Mouse (Mus musculus) forebrain, embryonic 14.5 days (tissue): Measurements from ENCODE around the gene Phgr1. TPM values are rescaled to one million over a fixed set of nuclear protein-coding genes. Genes with fewer than 3 reads are reported as not detected.

Source experiments
- ATAC-seq: fragments of 200-750 bp; cut with Nextera tagmentation; 2 replicates; pipeline ENCODE4 v1.8.0; 2017; ENCODE audit warnings: mild to moderate bottlenecking, moderate library complexity
- DNase-seq: peaks from one replicate; pipeline ENCODE4 v3.0.0-alpha.2; 2015; ENCODE audit warnings: low spot score
- H3K27ac ChIP-seq: fragments of 300-500 bp; sonication (generic); 2 replicates; pipeline ENCODE4 v1.5.1; 2014; ENCODE audit warnings: low read depth, mild to moderate bottlenecking, control low read depth, low read length, moderate library complexity
- H3K27me3 ChIP-seq: fragments of 300-500 bp; sonication (generic); replicated peaks from 2 replicates; pipeline ENCODE4 v1.6.1; 2014; ENCODE audit warnings: low read length, control low read depth, mixed read lengths; ENCODE audit not compliant: control insufficient read depth, insufficient read depth
- H3K36me3 ChIP-seq: fragments of 300-500 bp; sonication (generic); 2 replicates; pipeline ENCODE4 v1.6.1; 2014; ENCODE audit warnings: low read length, control low read depth; ENCODE audit not compliant: control insufficient read depth, insufficient read depth
- H3K4me1 ChIP-seq: fragments of 300-500 bp; sonication (generic); 2 replicates; pipeline ENCODE4 v1.6.1; 2014; ENCODE audit warnings: antibody characterized with exemption, low read length, control low read depth; ENCODE audit not compliant: control insufficient read depth, insufficient read depth
- H3K4me2 ChIP-seq: fragments of 300-500 bp; sonication (generic); 2 replicates; pipeline ENCODE4 v1.6.1; 2014; ENCODE audit warnings: mild to moderate bottlenecking, control low read depth, low read length
- H3K4me3 ChIP-seq: fragments of 300-500 bp; sonication (generic); 2 replicates; pipeline ENCODE4 v1.5.1; 2014; ENCODE audit warnings: low read depth, low read length, control low read depth
- H3K9ac ChIP-seq: fragments of 300-500 bp; sonication (generic); 2 replicates; pipeline ENCODE4 v1.6.1; 2014; ENCODE audit warnings: mild to moderate bottlenecking, low read length, control low read depth, moderate library complexity
- H3K9me3 ChIP-seq: fragments of 300-500 bp; sonication (generic); replicated peaks from 2 replicates; pipeline ENCODE4 v1.6.1; 2016; ENCODE audit warnings: low read length, control low read depth, mixed read lengths; ENCODE audit not compliant: control insufficient read depth
- WGBS: fragments of 180-500 bp; shearing (Covaris S2); extraction: QIAGEN DNeasy Blood & Tissue Kit; methylation state at CpG from one replicate; pipeline ENCODE4 v1.1.7; 2014; 5-methylcytosine and 5-hydroxymethylcytosine counted together
- polyA plus RNA-seq: library from polyadenylated mRNA; unstranded; fragments of >200 nt; fragmentation: Nextera tagmentation; extraction: Ambion mirVana; gene quantifications from 2 replicates; pipeline ENCODE4 v1.2.1, GENCODE M21; 2014

Gene Phgr1
- polyA plus RNA-seq, 1 experiment from 2014 or later = not detected

DNA sequence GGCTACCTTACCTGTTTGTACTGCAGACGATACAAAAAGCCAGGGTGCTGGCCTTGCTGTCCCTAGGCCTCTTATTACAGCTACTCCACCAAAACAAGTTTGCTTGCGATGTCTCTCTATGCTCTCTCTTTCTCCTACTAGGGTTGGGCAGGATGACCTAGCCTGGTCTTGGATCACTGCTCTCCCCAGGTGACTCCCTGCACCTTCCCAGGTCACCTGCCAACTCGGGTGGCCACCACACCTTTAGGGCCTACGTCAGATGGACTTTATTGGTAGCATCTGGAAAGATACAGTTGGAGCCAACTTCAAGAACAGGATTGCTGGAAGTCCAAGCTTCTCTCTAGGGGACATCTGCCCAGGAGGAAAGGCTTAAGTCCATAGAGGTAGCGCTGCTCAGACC, 7.7 kb upstream of the Phgr1 start:
- DNase-seq (no peak), ATAC-seq (no peak)
- no peaks in the 10 kb centered on the region for H3K36me3 ChIP-seq
- no peak overlapping the region for H3K9ac ChIP-seq
- H3K4me3 ChIP-seq = no peak overlapping the region
- no peaks in the 10 kb centered on the region for H3K9me3 ChIP-seq
- H3K27me3 ChIP-seq = no peaks in the 10 kb centered on the region
- no peak overlapping the region for H3K27ac ChIP-seq
- no peak overlapping the region for H3K4me2 ChIP-seq
- 91% methylated on average over 5 of the region's 5 CpGs for WGBS
- H3K4me1 ChIP-seq = peaks cover 27% of the 10 kb centered on the region

DNA sequence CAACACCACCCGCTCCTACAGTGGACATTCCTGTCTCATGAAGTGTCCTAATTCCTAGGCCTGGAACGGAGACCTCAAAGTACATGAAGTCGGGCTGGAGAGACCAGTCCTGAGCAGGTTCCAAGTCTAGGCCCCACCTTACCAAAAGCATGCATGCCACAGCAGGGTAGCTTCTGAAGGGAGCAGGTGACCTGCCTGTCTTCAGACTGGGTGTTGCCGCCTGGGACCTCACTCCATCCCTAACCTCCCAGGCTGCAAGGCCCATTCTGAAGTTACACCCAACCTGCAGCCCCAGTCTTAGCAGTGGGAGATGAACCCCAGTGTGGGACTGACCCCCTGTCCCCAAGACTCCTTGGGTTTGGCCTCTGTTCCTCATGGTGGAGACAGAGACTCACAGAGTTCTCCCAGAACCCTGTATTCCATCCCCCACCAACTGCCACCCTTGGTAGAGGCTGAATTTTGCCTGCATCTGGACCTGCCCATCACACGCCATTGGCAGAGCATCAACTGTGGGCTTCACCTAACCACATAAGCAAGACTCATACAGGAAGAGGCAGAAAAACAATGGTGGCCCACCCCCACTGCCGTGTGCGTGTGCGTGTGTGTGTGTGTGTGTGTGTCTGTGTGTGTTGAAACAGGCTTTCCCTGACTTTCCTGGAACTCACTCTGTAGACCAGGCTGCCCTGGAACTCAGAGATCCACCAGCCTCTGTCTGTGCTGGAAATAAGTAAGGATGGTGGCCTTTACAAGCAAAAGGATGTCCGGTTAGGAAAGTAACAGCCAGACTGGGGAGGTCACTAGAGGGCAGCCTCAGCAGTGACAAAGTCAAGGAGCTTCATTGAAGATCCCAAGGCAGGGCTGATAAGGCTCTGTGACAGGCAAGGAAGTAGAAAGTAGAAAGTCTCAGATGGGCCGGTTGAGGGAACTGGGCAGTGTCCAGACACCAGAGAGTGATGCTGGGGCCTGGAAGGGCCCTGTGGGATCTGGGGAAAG, 6.2 kb upstream of the Phgr1 start:
- H3K27ac ChIP-seq = no peak overlapping the region
- DNase-seq = no peak
- no peaks in the 10 kb centered on the region for H3K9me3 ChIP-seq
- H3K4me2 ChIP-seq = no peak overlapping the region
- no peaks in the 10 kb centered on the region for H3K27me3 ChIP-seq
- H3K9ac ChIP-seq = no peak overlapping the region
- no peak for ATAC-seq
- 75% methylated on average over 10 of the region's 10 CpGs for WGBS
- H3K4me3 ChIP-seq = no peak overlapping the region
- H3K36me3 ChIP-seq = no peaks in the 10 kb centered on the region
- peaks cover 18% of the 10 kb centered on the region for H3K4me1 ChIP-seq

DNA sequence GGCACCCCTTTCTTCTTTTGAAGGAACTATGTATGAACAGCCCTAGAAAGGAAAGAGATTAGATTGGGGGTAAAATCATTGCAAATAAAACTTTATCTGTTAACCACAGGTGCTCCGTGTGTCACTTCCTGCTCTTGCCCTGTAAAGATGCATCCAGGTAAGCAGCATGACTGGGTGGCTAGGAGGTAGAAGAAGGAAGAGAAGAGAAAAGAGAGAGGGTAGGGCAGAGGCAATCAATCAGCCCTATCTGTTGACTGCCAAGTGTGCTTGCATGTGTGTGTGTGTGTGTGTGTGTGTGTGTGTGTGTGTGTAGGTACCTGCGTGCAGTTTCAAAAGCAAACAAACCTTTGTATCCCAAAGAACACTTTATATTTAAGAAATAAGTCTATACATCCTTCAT, 2.0 kb downstream of the Phgr1 start:
- ATAC-seq (no peak), DNase-seq (no peak)
- H3K27me3 ChIP-seq = no peaks in the 10 kb centered on the region
- no peaks in the 10 kb centered on the region for H3K9me3 ChIP-seq
- H3K4me3 ChIP-seq = no peak overlapping the region
- H3K9ac ChIP-seq = no peak overlapping the region
- H3K4me1 ChIP-seq = peaks cover 13% of the 10 kb centered on the region
- no peak overlapping the region for H3K4me2 ChIP-seq
- no peaks in the 10 kb centered on the region for H3K36me3 ChIP-seq
- no peak overlapping the region for H3K27ac ChIP-seq
- 81% methylated on average over 2 of the region's 2 CpGs for WGBS

DNA sequence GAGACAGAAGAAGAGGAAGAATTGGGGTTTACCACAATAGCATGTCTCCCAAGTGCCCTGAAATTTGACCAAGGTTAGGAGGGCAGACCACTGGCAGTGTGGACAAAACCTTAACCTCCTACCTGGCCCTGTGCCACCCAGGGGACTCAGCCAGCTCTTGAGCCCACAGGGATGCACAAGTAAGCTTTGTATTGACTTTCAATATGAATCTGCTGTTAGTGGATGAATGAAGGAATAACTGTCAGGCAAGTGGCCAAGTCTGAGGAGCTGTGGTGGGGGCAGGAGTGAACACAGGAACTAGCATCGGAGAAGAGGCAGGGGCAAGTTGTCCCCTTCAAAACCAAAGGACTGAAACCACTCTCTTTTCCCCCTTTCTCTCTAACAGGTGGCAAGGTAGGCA, 2.8 kb downstream of the Phgr1 start:
- Histone ChIP-seq H3K4me2 (no peak overlapping the region), H3K9me3 (no peaks in the 10 kb centered on the region), H3K4me3 (no peak overlapping the region), H3K27me3 (no peaks in the 10 kb centered on the region), H3K36me3 (no peaks in the 10 kb centered on the region), H3K4me1 (peaks cover 13% of the 10 kb centered on the region), H3K9ac (no peak overlapping the region), H3K27ac (peak overlapping the region; percentile 76)
- peak; percentile 42 for DNase-seq
- WGBS = 38% methylated on average over 1 of the region's 1 CpGs
- ATAC-seq = no peak

DNA sequence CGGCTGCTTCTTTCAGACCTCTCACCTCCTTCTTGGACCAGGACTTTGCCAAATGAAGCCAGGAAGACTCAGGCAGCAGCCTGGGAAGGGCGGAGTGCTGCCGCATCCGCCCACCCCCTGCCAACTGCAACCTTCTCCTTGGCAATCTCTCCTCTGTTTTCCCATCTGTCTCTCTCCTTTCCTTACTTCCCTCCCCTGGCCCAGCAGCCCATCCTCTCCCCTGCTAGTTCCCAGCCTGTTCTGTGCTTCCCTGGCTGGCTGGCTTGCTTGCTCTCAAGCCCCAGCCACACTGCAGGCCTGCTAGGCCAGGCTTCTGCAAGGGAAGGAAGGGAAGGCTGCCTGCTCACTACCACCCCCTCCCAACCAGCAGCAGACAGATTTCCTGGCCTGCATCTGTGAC, 3.3 kb downstream of the Phgr1 start:
- no peaks in the 10 kb centered on the region for H3K36me3 ChIP-seq
- H3K4me3 ChIP-seq = no peak overlapping the region
- DNase-seq (peak; percentile 72), ATAC-seq (peak; percentile 50; the same call in 1 of the 2 replicates)
- H3K4me1 ChIP-seq = peaks cover 13% of the 10 kb centered on the region
- H3K27ac ChIP-seq = peak overlapping the region; percentile 76
- H3K9me3 ChIP-seq = no peaks in the 10 kb centered on the region
- no peak overlapping the region for H3K9ac ChIP-seq
- 51% methylated on average over 3 of the region's 4 CpGs for WGBS
- H3K27me3 ChIP-seq = no peaks in the 10 kb centered on the region
- no peak overlapping the region for H3K4me2 ChIP-seq

DNA sequence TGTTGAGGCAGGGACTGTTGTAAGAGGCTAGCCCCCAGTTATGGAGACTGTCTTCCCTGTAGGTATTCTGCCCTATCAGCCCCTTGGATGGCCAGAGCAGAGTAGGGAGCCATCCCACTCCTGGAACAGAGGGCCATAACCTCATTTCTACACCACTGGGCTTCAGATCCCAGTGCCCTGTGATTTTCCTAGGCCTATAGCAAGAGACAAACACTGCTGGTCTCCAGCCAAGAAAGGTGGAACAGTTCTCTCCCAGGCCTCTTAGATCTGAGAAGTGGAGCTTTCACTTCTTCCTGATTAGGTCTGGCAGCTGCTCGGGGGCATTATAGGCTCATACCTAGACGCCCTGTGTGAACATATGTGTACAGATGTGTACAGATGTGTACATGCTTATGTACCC, 3.7 kb downstream of the Phgr1 start:
- H3K4me2 ChIP-seq = no peak overlapping the region
- DNase-seq = no peak
- no peak for ATAC-seq
- no peak overlapping the region for H3K9ac ChIP-seq
- H3K27ac ChIP-seq = peak overlapping the region; percentile 76
- H3K4me1 ChIP-seq = peaks cover 13% of the 10 kb centered on the region
- 60% methylated on average over 2 of the region's 2 CpGs for WGBS
- no peak overlapping the region for H3K4me3 ChIP-seq
- no peaks in the 10 kb centered on the region for H3K36me3 ChIP-seq
- no peaks in the 10 kb centered on the region for H3K9me3 ChIP-seq
- no peaks in the 10 kb centered on the region for H3K27me3 ChIP-seq

DNA sequence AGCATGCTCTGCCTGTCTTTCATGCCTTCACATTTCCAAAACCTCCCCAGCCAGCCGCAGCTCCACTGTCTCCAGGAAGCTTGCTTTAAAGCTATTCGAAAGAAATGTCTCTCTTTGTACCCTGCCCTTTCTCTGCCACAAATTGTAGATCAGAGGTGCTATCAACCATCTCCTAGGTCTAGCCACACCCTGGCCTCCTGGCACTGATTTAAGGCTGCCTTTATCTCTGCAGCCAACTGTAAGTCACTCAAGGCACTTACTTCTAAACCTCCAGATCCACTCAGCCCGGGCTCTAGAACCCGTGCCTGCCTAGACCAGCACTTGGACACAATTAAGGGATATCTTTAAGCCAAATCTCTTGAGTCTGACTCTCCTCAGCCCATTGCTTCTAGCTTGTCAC, 5.8 kb downstream of the Phgr1 start:
- H3K27me3 ChIP-seq = no peaks in the 10 kb centered on the region
- no peak overlapping the region for H3K4me3 ChIP-seq
- ATAC-seq (no peak), DNase-seq (no peak)
- H3K4me1 ChIP-seq = peaks cover 13% of the 10 kb centered on the region
- no peak overlapping the region for H3K4me2 ChIP-seq
- H3K9ac ChIP-seq = no peak overlapping the region
- H3K9me3 ChIP-seq = no peaks in the 10 kb centered on the region
- H3K27ac ChIP-seq = no peak overlapping the region
- H3K36me3 ChIP-seq = no peaks in the 10 kb centered on the region
- 84% methylated on average over 4 of the region's 4 CpGs for WGBS

DNA sequence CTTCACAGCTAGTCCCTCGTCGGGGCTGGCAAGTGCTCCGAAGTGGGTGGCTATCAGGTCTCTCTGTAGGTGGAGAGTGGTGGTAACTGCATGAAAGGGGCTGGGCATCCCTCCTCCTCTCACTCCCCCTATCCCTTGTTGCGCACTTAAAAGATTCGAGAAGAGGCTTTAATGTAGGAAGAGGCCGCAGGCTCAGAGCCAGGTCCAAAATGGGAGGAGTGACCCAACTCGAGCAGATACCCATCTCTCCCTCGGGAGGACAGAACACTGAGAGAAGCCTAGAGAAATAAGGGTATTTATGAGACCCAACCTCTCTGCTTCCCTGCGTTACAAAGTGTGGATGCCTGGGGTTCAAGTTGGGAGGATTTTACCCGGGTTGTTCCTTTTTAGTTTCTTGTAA, 6.5 kb downstream of the Phgr1 start:
- Histone ChIP-seq H3K4me2 (peak overlapping the region; percentile 69), H3K27ac (peak overlapping the region; percentile 76)
- DNase-seq = no peak

More for the DNA sequence above, 6.5 kb downstream of the Phgr1 start:
- H3K4me1 ChIP-seq = peaks cover 13% of the 10 kb centered on the region
- no peaks in the 10 kb centered on the region for H3K27me3 ChIP-seq
- no peaks in the 10 kb centered on the region for H3K36me3 ChIP-seq
- 7% methylated on average over 10 of the region's 10 CpGs for WGBS
- peak; percentile 25 for ATAC-seq
- H3K9ac ChIP-seq = peak overlapping the region; percentile 71
- H3K4me3 ChIP-seq = peak overlapping the region; percentile 45
- H3K9me3 ChIP-seq = no peaks in the 10 kb centered on the region
